Mouse (Mus musculus): ENCODE measurements around the gene Glis3.

GRCm38 (mm10) chr19:28392838-28393237 is 287.0 kb downstream of the Glis3 start:
- peak; percentile 27 for TF ChIP-seq CTCF (IDR thresholded peaks at IDR 0.05; ENCODE audit: low read depth)
- no peak for TF ChIP-seq EP300 (optimal IDR thresholded peaks at IDR 0.05)

Measured in stomach, postnatal 0 days (tissue).